Mouse (Mus musculus) retina, postnatal 7 days (tissue): Measurements from ENCODE around the gene P4htm.
"Not testable (repeated sequence)": the region's sequence is repeated elsewhere in the genome, so short reads cannot be mapped to it uniquely, and the experiment has no call there.

Experiments used
- DNase-seq: peaks from one replicate; pipeline ENCODE4 v3.0.0-alpha.2; 2012; ENCODE audit warnings: low read depth, low spot score

P4htm gene

DNA sequence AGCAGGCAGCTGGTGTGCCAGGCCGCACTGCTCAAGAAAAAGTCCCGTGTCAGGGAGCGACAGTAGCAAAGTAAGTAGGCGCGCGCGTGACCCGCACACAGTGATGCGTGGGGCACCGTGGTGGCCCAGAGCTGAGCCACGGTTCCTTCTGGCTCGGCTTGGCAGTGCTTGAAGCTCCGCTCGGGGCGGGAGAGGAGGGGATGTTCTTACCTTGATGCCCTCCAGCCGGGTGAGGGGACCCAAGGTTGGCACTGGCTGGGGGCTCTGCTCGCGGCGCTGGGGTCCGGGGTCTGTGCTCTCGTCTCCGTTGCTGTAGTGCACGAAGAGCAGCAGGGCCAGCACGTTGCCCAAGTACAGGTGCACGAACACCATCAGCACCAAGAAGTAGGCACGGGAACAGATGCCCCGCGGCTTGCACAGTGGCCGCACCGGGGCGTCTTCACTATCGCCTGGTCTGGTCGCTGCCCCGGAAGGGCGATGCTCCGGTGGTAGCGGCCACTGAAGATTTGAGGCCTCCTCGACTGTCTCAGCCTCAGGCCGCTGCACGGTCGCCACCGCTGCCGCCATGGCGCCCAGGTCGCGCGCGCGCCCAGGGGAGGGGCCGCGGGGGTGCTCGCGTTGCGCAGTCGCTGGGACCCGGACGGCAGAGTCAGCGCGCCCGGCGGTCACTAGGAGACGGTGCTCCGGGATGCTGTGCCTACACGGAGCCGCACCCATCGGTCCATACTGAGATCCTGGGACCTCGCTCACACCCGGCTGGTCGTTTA is at the start of gene P4htm:
TSS of gene P4htm (minus strand) at position 670 of the 767 bp plus-strand sequence.
- DNase-seq = peak; percentile 59

DNA sequence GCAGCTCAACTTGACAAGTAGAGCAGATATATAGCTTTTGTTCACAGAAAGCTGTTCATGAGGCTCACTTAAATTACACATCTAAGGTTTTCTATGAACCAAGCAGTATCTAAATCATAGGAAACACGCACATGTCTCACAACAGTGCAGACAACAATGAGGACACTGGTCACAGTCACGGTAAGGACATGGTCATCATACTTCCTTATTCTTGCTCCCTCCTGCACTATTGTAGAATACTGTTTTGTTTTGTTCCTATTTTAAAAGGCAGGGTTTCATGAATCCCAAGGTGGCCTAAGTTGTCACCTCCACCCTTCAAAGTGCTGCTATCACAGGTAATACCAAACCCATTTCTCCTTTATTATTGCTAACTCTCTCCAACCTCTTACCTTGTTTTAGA is 42.4 kb upstream of the P4htm start:
- DNase-seq = no peak

DNA sequence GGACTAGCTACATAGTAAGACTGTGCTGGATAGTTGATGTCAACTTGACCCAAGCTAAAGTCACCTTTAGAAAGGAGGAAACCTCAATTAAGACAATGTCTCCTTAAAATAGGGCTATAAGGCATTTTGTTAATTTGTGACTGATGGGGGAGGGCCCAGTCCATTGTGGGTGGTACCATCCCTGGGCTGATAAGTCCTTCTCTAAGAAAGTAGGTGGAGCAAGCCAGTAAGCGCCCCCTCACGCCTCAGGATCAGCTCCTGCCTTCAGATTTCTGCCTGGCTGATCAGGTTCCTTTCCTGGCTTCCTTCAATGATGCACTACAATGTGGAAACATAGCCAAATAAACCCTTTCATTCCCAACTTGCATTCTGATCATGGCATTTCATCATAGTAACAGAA is 37.9 kb upstream of the P4htm start:
- no peak for DNase-seq

DNA sequence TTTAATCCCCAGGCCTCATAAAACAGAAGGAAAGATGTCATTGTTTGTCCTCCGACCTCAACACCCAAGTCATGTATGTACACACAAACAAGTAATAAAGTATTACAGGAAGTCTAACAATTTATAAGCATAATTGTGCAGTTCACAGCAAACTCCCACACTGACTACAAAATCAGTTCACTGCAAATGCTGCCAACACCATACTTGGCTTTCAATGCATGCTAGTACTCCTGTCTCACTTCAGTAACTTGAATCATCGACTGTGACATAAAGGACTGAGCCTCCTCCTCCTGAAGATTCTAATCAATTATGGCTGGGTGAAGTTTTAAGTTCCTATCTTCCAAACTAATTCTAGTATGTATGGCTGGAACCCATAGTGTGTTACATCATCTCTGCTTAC is 36.4 kb upstream of the P4htm start:
- DNase-seq = no peak

DNA sequence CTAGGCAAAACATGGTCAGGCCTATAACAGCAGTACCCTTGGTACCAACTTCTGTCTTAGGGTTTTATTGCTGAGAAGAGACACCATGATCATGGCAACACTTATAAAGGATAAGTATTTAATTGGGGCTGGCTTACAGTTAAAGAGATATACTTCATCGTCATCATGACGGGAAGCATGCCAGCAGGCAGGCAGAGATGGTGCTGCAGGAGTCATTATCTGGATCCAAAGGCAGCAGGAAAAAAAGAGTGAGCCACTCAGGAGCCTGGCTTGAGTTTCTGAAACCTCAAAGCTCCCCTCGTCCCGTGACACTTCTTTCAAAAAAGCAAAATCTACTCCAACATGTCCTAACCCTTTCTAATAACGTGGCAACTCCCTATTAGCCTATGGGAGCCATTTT is 34.9 kb upstream of the P4htm start:
- no peak for DNase-seq

DNA sequence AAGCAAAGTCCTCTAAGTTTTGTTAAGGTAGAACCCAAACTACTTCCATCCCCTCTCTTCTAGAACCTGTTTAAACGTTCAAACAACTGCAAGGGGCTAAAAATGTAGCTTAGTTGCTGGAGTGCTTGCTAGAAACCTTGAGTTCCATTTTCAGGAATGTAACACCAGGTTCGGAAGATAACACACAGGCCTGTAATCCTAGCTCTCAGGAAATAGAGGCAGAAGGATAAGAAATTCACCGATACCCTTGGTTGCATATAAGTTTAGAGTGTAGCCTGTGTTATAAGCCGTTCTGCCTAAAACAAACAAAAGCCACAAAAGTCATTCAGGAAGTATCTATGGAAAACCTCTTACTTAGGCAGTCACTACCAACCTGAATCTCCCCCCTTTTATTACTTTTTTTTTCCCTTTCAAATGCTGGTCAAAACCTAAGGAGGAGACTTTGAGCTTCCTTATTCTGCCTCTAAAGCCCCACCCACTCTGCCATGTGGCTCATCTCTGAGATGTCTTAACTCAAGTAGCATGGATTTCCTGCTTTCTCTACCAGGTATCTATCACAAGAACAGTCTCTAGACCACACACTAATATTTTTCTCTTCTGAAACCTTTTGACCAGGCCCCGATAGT is 34.3 kb upstream of the P4htm start:
- DNase-seq = no peak

DNA sequence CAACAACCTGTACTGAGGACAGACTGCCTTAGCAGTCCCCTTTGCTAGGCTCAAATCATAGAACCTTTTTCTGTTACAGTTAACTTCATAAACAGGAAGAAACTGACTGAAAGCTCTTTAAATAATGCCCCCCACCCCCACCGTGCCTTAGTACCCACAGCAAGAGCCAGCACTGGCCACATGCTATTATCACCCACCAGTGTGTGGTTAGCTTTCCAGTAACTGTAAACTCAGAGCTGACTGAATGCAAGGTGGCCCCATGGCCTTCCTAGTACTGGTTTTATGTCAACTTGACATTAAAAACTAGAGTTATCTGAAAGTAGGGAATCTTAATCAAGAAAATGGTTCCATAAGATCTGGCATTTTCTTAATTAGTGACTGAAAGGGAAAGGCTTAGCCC is 33.2 kb upstream of the P4htm start:
- no peak for DNase-seq

DNA sequence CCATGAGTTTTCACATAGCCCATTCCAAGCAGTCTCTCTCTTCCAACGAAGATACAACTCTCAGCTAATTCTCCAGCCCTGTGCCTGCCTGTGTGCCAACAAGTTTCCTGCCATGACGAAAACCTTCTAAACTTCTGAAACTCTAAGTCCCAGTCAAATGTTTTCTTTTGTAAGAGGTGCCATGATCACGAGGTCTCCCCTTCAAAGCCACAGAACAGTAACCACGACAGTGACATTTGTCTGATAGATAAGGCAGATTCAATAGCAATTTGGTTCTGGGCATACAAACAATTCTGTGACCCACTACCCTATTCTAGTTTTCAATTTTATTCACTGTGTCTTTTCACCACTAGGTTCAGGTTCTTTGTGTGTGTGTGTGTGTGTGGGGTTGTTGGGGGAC is 30.7 kb upstream of the P4htm start:
- no peak for DNase-seq

DNA sequence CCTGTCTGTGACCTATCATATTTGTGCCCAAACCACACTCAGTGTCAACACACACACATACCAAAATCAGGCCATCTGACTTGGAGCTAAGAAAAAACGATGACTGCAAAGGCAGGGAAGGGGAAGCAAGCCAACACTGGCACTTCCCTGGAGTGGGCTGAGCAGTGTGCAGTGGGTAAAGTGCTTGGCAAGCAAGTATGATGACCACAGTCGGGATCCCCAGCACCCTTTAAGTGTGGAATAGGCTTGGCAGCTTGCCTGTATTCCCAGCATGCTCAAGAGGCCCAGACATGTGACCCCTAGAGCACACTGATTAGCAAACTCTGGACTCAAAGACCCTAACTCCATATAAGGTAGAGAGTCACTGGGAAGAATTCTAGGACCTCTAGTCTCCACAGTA is 29.0 kb upstream of the P4htm start:
- no peak for DNase-seq

DNA sequence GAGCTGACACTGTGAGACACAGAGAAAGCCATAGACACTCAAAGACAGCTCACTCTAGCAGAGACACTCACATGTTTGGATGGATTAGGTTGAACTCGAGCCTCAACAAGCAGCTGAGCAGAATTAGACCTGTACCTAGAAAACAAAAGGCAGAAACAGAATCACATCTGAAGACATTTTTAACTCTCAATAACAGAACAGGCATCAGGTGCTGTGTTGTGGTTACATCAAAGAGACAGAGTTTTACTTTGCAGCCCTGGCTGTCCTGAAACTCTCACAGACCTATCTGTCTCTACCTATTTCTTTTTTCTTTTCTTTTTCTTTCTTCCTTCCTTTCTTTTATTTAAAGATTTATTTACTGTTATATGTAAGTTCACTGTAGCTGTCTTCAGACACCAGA is 19.8 kb upstream of the P4htm start:
- no peak for DNase-seq

DNA sequence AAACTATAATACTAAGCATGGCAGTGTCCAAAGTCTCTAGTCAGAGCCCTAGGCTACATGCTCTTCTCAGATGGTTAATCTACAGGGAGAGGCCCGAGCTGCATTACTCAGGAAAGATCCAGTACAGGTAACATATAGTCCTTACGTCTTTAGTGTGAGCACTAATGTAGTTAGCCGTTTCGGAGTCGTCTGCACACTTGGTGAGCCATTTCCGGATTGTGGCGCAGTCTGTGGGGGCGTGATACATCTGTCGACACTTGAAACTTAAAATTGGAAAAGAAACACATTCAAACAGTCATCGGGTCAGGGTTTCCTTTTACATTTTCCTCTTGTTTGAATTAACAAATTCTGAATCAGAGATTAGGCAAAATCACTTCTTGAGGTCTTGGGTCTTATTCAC is 14.0 kb upstream of the P4htm start:
- DNase-seq = no peak

DNA sequence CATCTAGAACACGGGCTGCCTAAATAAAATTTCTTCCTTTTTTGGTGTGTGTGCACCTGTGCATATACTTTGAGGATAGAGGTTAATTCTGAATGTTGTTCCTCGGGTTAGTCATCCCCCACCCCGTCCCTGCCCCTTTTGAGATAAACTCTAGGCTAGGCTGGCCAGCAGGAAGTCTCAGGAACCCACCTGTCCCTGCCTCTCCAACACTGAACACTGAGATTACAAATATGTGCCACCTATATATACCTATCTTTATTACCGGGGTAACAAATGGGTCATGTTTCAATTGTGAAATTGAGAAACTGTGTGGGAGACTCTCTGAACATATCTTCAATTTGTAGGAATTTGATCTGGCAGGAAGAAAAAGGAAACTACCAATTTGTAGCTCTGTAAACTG is 11.4 kb upstream of the P4htm start:
- DNase-seq = no peak

DNA sequence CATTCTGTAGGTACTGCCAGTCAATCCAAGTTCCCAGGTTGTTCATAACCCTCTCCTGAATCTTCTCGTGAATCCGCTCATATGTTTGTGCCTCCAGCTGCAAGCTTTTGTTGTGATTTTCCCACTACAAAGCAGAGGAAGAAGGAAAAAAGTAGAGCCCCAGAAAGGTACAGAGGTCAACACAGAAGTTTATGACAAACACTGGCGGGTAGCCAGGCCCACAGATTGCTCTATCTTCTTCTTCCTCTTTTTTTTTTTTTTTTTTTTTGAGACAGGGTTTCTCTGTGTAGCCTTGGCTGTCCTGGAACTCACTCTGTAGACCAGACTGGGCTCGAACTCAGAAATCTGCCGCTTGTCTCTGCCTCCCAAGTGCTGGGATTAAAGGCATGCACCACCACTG is 10.5 kb upstream of the P4htm start:
- not testable (repeated sequence) for DNase-seq

DNA sequence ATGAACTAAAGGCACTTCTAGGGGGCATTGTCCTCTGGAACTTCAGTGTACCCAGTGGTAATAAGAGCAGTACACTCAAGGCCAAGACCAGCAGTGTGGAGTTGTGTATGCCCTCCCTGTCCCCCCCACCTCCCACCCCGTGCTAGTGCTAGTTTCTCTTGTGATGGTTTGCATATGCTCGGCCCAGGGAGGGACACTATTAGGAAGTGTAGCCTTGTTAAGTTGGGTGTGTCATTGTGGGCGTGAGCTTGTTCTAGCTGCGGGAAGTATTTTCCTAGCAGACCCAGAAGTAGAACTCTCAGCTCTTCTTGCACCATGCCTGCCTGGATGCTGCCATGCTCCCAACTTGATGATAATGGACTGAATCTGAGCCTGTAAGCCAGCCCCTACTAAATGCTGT is 4.5 kb upstream of the P4htm start:
- no peak for DNase-seq

DNA sequence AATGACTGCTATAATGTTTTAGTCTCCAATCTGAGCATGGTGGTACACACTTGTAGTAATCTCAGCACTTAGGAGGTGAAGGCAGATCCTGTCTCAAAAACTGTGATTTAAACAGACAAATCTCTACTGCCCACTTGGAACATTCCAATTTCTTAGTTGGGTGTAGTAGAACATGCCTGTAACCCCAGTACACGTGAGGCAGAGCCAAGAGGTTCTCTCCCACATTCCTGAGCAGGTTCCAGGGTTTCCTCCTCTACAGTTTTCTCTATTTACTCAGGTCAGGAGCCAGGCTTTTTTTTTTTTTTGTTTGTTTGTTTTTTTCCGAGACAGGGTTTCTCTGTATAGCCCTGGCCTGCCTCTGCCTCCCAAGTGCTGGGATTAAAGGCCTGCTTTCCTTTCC is 2.5 kb upstream of the P4htm start:
- DNase-seq = no peak

DNA sequence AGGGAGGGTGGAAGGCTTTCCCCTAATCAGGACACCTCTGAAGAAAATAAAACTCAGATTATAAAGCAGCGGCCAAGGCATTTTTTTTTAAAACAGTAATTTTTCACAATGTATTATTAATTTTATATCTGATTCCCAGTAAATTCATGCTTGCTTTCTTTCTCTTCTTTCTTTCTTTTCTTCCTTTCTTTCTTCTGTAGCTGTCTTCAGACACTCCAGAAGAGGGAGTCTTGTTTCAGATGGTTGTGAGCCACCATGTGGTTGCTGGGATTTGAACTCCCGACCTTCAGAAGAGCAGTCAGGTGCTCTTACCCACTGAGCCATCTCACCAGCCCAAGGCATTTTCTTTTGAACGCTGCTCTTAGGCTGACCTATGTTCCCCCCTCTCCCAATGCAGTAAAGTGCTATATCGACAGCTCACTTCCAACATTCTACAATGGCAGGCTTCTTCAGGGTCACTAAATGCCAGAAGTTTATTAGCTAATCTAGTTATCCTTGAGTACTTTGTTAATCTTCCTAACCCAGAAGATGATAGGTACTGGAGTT is 1.6 kb upstream of the P4htm start:
- DNase-seq = no peak

DNA sequence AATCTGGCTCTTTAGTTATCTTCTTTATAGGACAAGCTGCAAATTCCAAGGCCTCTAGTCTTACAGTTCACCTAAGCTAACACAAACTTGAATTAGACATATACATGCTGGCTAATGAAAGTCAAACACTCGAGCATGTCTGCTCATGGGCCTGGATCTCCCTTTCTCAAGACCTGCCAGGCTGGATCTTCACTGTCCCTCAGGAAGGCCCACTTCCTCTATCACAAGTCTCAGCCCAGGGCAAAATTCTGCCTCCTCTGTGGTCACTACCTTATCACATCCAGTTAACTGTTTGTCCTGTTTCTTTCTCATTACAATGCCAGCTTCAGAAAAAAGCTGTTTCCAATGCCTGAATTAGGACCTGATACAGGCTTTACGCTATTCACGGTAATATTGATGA is 3.1 kb downstream of the P4htm start:
- DNase-seq = no peak

DNA sequence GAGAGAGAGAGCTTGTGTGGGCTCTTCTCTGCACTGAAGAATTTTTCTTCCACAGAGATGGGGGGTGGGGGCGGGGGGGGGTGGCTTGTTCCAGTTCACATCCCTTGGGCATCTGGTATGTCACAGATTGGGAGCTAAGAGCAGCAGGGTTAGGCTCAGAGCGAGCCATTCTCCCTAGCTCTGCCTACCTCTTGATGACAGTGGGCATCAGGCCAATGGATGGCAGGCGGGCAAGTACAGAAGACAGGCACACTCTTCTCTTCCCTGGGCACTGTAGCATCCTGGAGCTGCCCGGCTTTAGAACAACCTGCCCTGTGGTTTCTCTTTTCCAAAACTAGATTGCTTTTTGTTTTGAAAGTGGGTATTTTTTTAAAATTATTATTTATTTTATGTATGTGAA is 6.0 kb downstream of the P4htm start:
- DNase-seq = no peak

DNA sequence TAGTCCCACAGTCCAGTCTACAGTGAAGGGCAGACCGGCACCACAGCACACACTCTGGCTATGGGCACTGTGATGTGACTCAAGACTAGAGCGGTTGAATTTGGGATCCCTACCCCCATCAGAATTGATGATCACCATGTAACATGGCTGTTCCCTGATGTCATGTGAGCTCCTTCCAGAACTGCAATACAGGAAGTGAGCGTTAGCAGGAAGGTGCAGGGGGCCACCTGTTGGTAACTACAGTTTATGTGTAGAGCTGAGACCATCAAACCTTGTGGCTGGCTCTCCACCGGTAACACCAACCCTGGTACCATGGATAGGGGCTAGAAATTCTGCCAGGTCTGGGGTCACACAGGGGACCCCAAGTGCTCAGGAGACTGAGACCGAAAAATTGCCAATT is 8.2 kb downstream of the P4htm start:
- no peak for DNase-seq

DNA sequence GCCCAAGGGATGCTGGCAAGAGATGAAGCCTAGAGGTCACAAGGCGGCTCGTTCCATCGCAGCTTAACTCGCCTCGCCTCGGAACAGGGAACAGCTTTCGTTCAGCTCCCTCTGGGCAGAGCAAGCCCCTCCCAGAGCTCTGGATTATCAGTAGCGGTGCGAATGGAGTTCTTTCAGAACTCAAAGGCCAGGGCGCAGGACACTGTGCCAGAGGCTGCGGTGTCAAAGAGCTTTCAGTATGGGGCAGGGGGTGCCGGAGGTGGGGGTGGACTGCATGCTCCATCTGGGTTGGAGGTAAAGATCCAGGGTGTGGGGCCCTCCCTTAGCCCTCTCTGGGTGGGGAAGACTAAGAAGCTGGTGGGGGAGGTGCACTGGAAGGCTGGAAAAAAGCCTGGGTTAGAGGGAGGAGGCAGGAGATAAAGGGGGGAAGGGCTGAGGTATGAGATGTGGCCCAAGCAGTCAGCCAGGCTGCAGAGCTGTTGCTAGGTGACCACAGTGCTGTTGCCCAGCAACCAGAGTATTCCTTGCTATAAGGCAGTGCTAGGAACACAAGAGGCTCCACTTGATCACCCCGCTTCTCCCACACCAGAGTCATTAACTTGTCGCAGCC is 9.8 kb downstream of the P4htm start:
- peak; percentile 85 for DNase-seq

DNA sequence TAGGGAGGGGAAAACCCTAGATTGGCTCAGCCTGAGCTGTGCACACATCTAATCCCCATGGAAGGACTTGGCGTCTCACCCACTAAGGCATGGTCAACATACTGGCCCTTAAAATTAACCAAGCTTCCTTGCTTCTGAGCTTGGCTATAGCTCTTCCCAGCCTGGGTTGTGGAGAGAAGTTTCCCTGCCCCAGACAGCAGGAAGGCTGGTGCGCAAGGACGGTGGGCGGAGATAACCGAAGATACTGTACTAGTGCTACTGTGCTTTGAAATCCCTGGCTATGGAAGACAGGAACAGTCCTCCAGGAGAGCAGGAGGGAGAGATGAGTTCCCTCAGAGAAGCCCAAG is 18.1 kb downstream of the P4htm start:
- no peak for DNase-seq

DNA sequence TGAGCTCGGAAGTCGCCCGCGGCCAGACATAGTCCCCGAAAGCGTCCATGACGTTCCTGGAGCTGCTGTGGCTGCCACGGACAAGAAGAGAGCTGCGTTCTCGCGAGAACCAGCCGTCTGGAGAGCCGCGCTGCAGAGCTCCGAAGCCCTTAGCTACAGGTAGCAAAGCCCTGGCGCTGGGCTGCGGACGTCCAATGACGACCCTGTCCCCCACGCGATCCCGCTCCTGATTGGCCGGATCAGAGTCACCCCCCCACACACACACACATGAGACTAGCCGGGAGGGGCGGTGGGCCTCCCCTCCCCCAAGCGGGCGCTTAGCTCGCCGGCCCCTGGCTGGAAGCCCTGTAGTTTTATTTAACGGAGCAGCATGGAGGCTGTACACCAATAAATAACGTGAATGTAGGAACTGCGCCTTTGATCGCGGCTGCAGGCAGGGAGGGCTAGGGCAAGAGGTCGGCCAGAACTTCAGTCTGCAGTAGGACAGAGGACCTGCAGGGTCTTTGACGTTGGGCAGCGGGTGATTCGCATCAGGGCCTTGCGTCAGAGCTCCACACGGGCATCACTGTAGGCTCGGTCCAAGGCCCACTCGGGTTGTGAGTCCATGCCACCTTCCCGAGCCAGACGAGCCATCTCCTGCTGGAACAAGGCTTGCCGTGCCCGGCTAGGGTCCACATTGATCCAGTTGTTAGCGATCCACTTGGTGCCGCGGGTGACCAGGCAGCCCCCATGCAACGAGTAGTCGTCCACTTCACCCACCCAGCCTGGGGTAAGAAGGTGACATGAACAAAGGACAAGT is 18.7 kb downstream of the P4htm start, which contains the start of gene Wdr6:
TSS of gene Wdr6 (minus strand) at position 195 of the 799 bp plus-strand sequence.
- DNase-seq = peak; percentile 93
